Mouse (Mus musculus): ENCODE results near the gene Olfr1036. TPM values are rescaled to one million over a fixed set of nuclear protein-coding genes. Genes with fewer than 3 reads are reported as not detected.
"Not testable (repeated sequence)": the region's sequence is repeated elsewhere in the genome, so short reads cannot be mapped to it uniquely, and the experiment has no call there.

Olfr1036 gene
- not detected in 2 replicates for polyA plus RNA-seq (2014; fragmentation: Nextera tagmentation; extraction: Ambion mirVana)

DNA sequence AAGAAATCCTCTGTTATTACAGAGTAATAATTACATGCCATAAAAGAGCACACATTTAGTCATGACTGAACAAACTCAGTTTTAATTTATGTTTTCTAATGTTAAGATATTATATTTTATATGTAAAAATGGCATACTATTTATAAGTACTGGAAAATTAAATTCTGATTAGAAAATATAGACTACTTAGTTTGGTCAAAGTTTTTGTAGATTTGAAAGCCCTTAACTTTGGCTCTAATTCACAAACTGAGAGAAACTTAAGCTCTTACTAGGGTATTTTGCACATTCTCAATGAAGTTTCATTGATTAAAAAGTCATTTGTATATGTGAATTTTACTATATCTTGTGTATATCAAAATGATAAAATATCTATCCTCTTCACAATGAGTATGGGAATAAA lies at the start of gene Olfr1036:
TSS of gene Olfr1036 (plus strand) at position 301 of the 400 bp plus-strand sequence.
- not testable (repeated sequence) for H3K4me1 ChIP-seq (ENCODE audit: control insufficient read depth, insufficient read depth, low read length); H3K9ac ChIP-seq (replicated peaks; ENCODE audit: low read depth, low read length); ATAC-seq (ENCODE audit: insufficient number of reproducible peaks, insufficient read depth, low FRiP score, low read depth); H3K27me3 ChIP-seq (ENCODE audit: control insufficient read depth, insufficient read depth, low read length); H3K27ac ChIP-seq (ENCODE audit: low read length); H3K4me2 ChIP-seq (replicated peaks; ENCODE audit: low read depth, low read length); H3K36me3 ChIP-seq (ENCODE audit: control insufficient read depth, insufficient read depth, low read length); H3K9me3 ChIP-seq (ENCODE audit: control insufficient read depth, low read depth, low read length); H3K4me3 ChIP-seq (ENCODE audit: low read depth, low read length)

- ATAC-seq (ENCODE audit: insufficient number of reproducible peaks, insufficient read depth, low FRiP score, low read depth) = no peak
- no peaks in the 10 kb centered on the region for H3K4me1 ChIP-seq (ENCODE audit: control insufficient read depth, insufficient read depth, low read length)
- H3K27ac ChIP-seq (ENCODE audit: low read length) = no peak within 1 kb of the TSS
- no peaks in the 10 kb centered on the region for H3K9me3 ChIP-seq (ENCODE audit: control insufficient read depth, low read depth, low read length)
- H3K36me3 ChIP-seq (ENCODE audit: control insufficient read depth, insufficient read depth, low read length) = no peaks in the 10 kb centered on the region
- no peak within 1 kb of the TSS for H3K4me2 ChIP-seq (replicated peaks; ENCODE audit: low read depth, low read length)
- H3K4me3 ChIP-seq (ENCODE audit: low read depth, low read length) = no peak within 1 kb of the TSS
- H3K9ac ChIP-seq (replicated peaks; ENCODE audit: low read depth, low read length) = no peak within 1 kb of the TSS
- no peaks in the 10 kb centered on the region for H3K27me3 ChIP-seq (ENCODE audit: control insufficient read depth, insufficient read depth, low read length)
Measured at GRCm38 (mm10) chr2:86045561-86045960, 28.2 kb upstream of the Olfr1036 start, which contains the start of gene Olfr1034. Gene Olfr1034 (plus strand): TSS chr2:86045861.

GRCm38 (mm10) chr2:86050777-86051176 lies 23.0 kb upstream of the Olfr1036 start:
- H3K27me3 ChIP-seq (ENCODE audit: control insufficient read depth, insufficient read depth, low read length); H3K4me2 ChIP-seq (replicated peaks; ENCODE audit: low read depth, low read length); H3K4me1 ChIP-seq (ENCODE audit: control insufficient read depth, insufficient read depth, low read length); H3K36me3 ChIP-seq (ENCODE audit: control insufficient read depth, insufficient read depth, low read length); H3K27ac ChIP-seq (ENCODE audit: low read length); H3K9ac ChIP-seq (replicated peaks; ENCODE audit: low read depth, low read length); H3K4me3 ChIP-seq (ENCODE audit: low read depth, low read length); H3K9me3 ChIP-seq (ENCODE audit: control insufficient read depth, low read depth, low read length); ATAC-seq (ENCODE audit: insufficient number of reproducible peaks, insufficient read depth, low FRiP score, low read depth): not testable (repeated sequence)

DNA sequence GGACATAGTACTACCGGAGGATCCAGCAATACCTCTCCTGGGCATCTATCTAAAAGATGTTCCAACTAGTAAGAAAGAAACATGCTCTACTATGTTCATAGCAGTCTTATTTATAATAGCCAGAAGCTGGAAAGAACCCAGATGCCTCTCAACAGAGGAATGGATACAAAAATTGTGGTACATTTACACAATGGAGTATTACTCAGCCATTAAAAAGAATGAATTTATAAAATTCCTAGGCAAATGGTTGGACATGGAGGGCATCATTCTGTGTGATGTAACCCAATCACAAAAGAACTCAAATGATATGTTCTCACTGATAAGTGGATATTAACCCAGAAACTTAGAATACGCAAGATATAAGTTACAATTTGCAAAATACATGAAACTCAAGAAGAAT lies 10.0 kb upstream of the Olfr1036 start:
- not testable (repeated sequence) for H3K4me3 ChIP-seq (ENCODE audit: low read depth, low read length); H3K36me3 ChIP-seq (ENCODE audit: control insufficient read depth, insufficient read depth, low read length); H3K9ac ChIP-seq (replicated peaks; ENCODE audit: low read depth, low read length); ATAC-seq (ENCODE audit: insufficient number of reproducible peaks, insufficient read depth, low FRiP score, low read depth); H3K27ac ChIP-seq (ENCODE audit: low read length); H3K9me3 ChIP-seq (ENCODE audit: control insufficient read depth, low read depth, low read length); H3K4me1 ChIP-seq (ENCODE audit: control insufficient read depth, insufficient read depth, low read length); H3K27me3 ChIP-seq (ENCODE audit: control insufficient read depth, insufficient read depth, low read length); H3K4me2 ChIP-seq (replicated peaks; ENCODE audit: low read depth, low read length)
- WGBS = 96% methylated on average over 2 of the region's 2 CpGs

- Histone ChIP-seq H3K4me1 (ENCODE audit: control insufficient read depth, insufficient read depth, low read length) (no peaks in the 10 kb centered on the region), H3K27me3 (ENCODE audit: control insufficient read depth, insufficient read depth, low read length) (no peaks in the 10 kb centered on the region), H3K4me2 (replicated peaks; ENCODE audit: low read depth, low read length) (no peak overlapping the region), H3K9me3 (ENCODE audit: control insufficient read depth, low read depth, low read length) (no peaks in the 10 kb centered on the region), H3K27ac (ENCODE audit: low read length) (no peak overlapping the region), H3K9ac (replicated peaks; ENCODE audit: low read depth, low read length) (no peak overlapping the region), H3K36me3 (ENCODE audit: control insufficient read depth, insufficient read depth, low read length) (no peaks in the 10 kb centered on the region), H3K4me3 (ENCODE audit: low read depth, low read length) (no peak overlapping the region)
- ATAC-seq (ENCODE audit: insufficient number of reproducible peaks, insufficient read depth, low FRiP score, low read depth) = no peak
- 79% methylated on average over 8 of the region's 8 CpGs for WGBS
Measured at GRCm38 (mm10) chr2:86070189-86070588, 3.6 kb upstream of the Olfr1036 start.

GRCm38 (mm10) chr2:86080478-86080877 lies 6.7 kb downstream of the Olfr1036 start:
- WGBS = 96% methylated on average over 1 of the region's 1 CpGs
- not testable (repeated sequence) for H3K27ac ChIP-seq (ENCODE audit: low read length); H3K4me1 ChIP-seq (ENCODE audit: control insufficient read depth, insufficient read depth, low read length); H3K4me2 ChIP-seq (replicated peaks; ENCODE audit: low read depth, low read length); H3K9me3 ChIP-seq (ENCODE audit: control insufficient read depth, low read depth, low read length); H3K9ac ChIP-seq (replicated peaks; ENCODE audit: low read depth, low read length); H3K36me3 ChIP-seq (ENCODE audit: control insufficient read depth, insufficient read depth, low read length); H3K4me3 ChIP-seq (ENCODE audit: low read depth, low read length); ATAC-seq (ENCODE audit: insufficient number of reproducible peaks, insufficient read depth, low FRiP score, low read depth); H3K27me3 ChIP-seq (ENCODE audit: control insufficient read depth, insufficient read depth, low read length)

DNA sequence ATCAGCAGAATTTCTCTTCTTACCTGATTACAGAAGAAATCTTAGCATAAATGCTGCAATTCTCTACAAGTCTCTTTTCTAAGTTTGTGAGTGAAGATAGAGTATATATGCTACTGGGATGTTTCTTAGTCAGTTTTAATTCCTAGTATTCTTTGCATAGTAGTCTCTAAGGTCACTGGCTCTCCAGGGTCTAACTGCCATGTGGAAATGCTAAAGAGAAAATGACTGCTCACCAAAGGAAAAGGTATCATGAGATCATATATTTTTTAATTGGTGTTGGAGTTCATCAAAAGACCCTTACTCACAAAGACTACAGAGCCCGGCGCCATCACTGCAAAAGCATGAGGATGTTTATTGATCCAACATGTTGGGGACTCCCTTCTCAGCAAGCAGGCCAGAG lies 13.5 kb downstream of the Olfr1036 start, which contains the start of gene Olfr1037:
TSS of gene Olfr1037 (minus strand) at position 101 of the 400 bp plus-strand sequence.
- Histone ChIP-seq H3K27me3 (ENCODE audit: control insufficient read depth, insufficient read depth, low read length) (no peaks in the 10 kb centered on the region), H3K36me3 (ENCODE audit: control insufficient read depth, insufficient read depth, low read length) (no peaks in the 10 kb centered on the region), H3K4me2 (replicated peaks; ENCODE audit: low read depth, low read length) (no peak within 1 kb of the TSS), H3K27ac (ENCODE audit: low read length) (no peak within 1 kb of the TSS), H3K9me3 (ENCODE audit: control insufficient read depth, low read depth, low read length) (no peaks in the 10 kb centered on the region), H3K4me3 (ENCODE audit: low read depth, low read length) (no peak within 1 kb of the TSS), H3K4me1 (ENCODE audit: control insufficient read depth, insufficient read depth, low read length) (no peaks in the 10 kb centered on the region), H3K9ac (replicated peaks; ENCODE audit: low read depth, low read length) (no peak within 1 kb of the TSS)
- 90% methylated on average over 2 of the region's 2 CpGs for WGBS
- no peak for ATAC-seq (ENCODE audit: insufficient number of reproducible peaks, insufficient read depth, low FRiP score, low read depth)

Other genes with a start within 250 kb of the Olfr1036 start
- gene Olfr1019, start 228.5 kb upstream of the Olfr1036 start, polyA plus RNA-seq (2014; fragmentation: Nextera tagmentation; extraction: Ambion mirVana) = not detected in 2 replicates
- gene Olfr1020, start 227.0 kb upstream of the Olfr1036 start, polyA plus RNA-seq (2014; fragmentation: Nextera tagmentation; extraction: Ambion mirVana) = not detected in 2 replicates
- not detected in 2 replicates for gene Olfr1022, start 205.4 kb upstream of the Olfr1036 start, polyA plus RNA-seq (2014; fragmentation: Nextera tagmentation; extraction: Ambion mirVana)
- gene Olfr1023, start 188.4 kb upstream of the Olfr1036 start, polyA plus RNA-seq (2014; fragmentation: Nextera tagmentation; extraction: Ambion mirVana) = not detected in 2 replicates
- not detected in 2 replicates for gene Olfr1024, start 168.9 kb upstream of the Olfr1036 start, polyA plus RNA-seq (2014; fragmentation: Nextera tagmentation; extraction: Ambion mirVana)
- not detected in 2 replicates for gene Olfr1025-ps1, start 158.8 kb upstream of the Olfr1036 start, polyA plus RNA-seq (2014; fragmentation: Nextera tagmentation; extraction: Ambion mirVana)
- gene Olfr1026, start 152.4 kb upstream of the Olfr1036 start, polyA plus RNA-seq (2014; fragmentation: Nextera tagmentation; extraction: Ambion mirVana) = not detected in 2 replicates
- not detected in 2 replicates for gene Olfr1028, start 123.6 kb upstream of the Olfr1036 start, polyA plus RNA-seq (2014; fragmentation: Nextera tagmentation; extraction: Ambion mirVana)
- gene Olfr1029, start 100.1 kb upstream of the Olfr1036 start, polyA plus RNA-seq (2014; fragmentation: Nextera tagmentation; extraction: Ambion mirVana) = not detected in 2 replicates
- not detected in 2 replicates for gene Olfr1030, start 94.7 kb upstream of the Olfr1036 start, polyA plus RNA-seq (2014; fragmentation: Nextera tagmentation; extraction: Ambion mirVana)
- gene Olfr1031, start 83.7 kb upstream of the Olfr1036 start, polyA plus RNA-seq (2014; fragmentation: Nextera tagmentation; extraction: Ambion mirVana) = not detected in 2 replicates
- not detected in 2 replicates for gene Olfr1032, start 68.5 kb upstream of the Olfr1036 start, polyA plus RNA-seq (2014; fragmentation: Nextera tagmentation; extraction: Ambion mirVana)
- gene Olfr1033, start 53.4 kb upstream of the Olfr1036 start, polyA plus RNA-seq (2014; fragmentation: Nextera tagmentation; extraction: Ambion mirVana) = 2.6 and 5.0 TPM in 2 replicates
- gene Olfr1034, start 28.1 kb upstream of the Olfr1036 start, polyA plus RNA-seq (2014; fragmentation: Nextera tagmentation; extraction: Ambion mirVana) = 0.07 TPM in 2 replicates
- not detected in 2 replicates for gene Olfr1037, start 13.4 kb downstream of the Olfr1036 start, polyA plus RNA-seq (2014; fragmentation: Nextera tagmentation; extraction: Ambion mirVana)
- not detected in 2 replicates for gene Olfr1039, start 61.9 kb downstream of the Olfr1036 start, polyA plus RNA-seq (2014; fragmentation: Nextera tagmentation; extraction: Ambion mirVana)
- gene Olfr1040, start 72.7 kb downstream of the Olfr1036 start, polyA plus RNA-seq (2014; fragmentation: Nextera tagmentation; extraction: Ambion mirVana) = not detected in 2 replicates
- gene Olfr1042, start 87.8 kb downstream of the Olfr1036 start, polyA plus RNA-seq (2014; fragmentation: Nextera tagmentation; extraction: Ambion mirVana) = not detected in 2 replicates
- not detected in 2 replicates for gene Olfr1043, start 93.5 kb downstream of the Olfr1036 start, polyA plus RNA-seq (2014; fragmentation: Nextera tagmentation; extraction: Ambion mirVana)
- gene Olfr1044, start 103.8 kb downstream of the Olfr1036 start, polyA plus RNA-seq (2014; fragmentation: Nextera tagmentation; extraction: Ambion mirVana) = not detected in 2 replicates
- gene Olfr52, start 111.7 kb downstream of the Olfr1036 start, polyA plus RNA-seq (2014; fragmentation: Nextera tagmentation; extraction: Ambion mirVana) = not detected in 2 replicates
- gene Olfr1045, start 129.0 kb downstream of the Olfr1036 start, polyA plus RNA-seq (2014; fragmentation: Nextera tagmentation; extraction: Ambion mirVana) = not detected in 2 replicates
- gene Olfr1046, start 145.3 kb downstream of the Olfr1036 start, polyA plus RNA-seq (2014; fragmentation: Nextera tagmentation; extraction: Ambion mirVana) = not detected in 2 replicates
- not detected in 2 replicates for gene Olfr1047, start 157.4 kb downstream of the Olfr1036 start, polyA plus RNA-seq (2014; fragmentation: Nextera tagmentation; extraction: Ambion mirVana)
- gene Olfr1048, start 166.3 kb downstream of the Olfr1036 start, polyA plus RNA-seq (2014; fragmentation: Nextera tagmentation; extraction: Ambion mirVana) = not detected in 2 replicates
- not detected in 2 replicates for gene Olfr1049, start 184.3 kb downstream of the Olfr1036 start, polyA plus RNA-seq (2014; fragmentation: Nextera tagmentation; extraction: Ambion mirVana)
- gene Olfr1051, start 205.1 kb downstream of the Olfr1036 start, polyA plus RNA-seq (2014; fragmentation: Nextera tagmentation; extraction: Ambion mirVana) = not detected in 2 replicates
- gene Olfr1052, start 218.5 kb downstream of the Olfr1036 start, polyA plus RNA-seq (2014; fragmentation: Nextera tagmentation; extraction: Ambion mirVana) = not detected in 2 replicates
- gene Olfr1053, start 241.3 kb downstream of the Olfr1036 start, polyA plus RNA-seq (2014; fragmentation: Nextera tagmentation; extraction: Ambion mirVana) = not detected in 2 replicates